Mouse (Mus musculus): ENCODE measurements around the gene Vkorc1. TPM values are rescaled to one million over a fixed set of nuclear protein-coding genes. Genes with fewer than 3 reads are reported as not detected.
A peak's percentile ranks its signal among the peaks of the same experiment; 100 is the strongest.

Vkorc1 gene
- polyA plus RNA-seq, 1 experiment from 2014 or later = 108 TPM

DNA sequence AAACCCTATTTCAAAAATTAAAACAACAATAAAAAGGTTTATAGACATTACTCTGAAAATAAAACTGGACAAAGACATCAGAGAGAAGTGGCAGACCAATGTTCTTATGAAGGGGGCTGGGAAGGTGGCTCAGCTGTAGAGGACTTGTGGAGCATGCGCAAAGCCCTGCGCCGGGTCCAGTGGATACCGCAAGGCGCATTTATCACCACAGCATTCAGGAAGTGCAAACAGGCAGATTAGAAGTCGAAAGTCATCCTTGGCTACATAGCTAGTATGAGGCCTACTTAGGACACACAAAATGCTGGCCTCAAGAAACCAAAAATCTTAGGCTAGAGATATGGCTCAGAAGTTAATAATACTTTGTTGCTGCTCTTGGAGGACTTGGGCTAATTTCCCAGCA is 37.2 kb downstream of the Vkorc1 start:
- Histone ChIP-seq H3K4me2 (no peak overlapping the region), H3K4me1 (replicated peaks; ENCODE audit: control insufficient read depth, insufficient read depth, low read length) (0 out of 2 replicates have a peak, but pooled peaks cover 4% of the 10 kb centered on the region), H3K36me3 (ENCODE audit: control insufficient read depth, insufficient read depth, low read length) (no peaks in the 10 kb centered on the region), H3K4me3 (ENCODE audit: low read depth, low read length) (no peak overlapping the region), H3K9ac (ENCODE audit: low read depth, low read length) (no peak overlapping the region), H3K9me3 (ENCODE audit: control insufficient read depth, low read length) (no peaks in the 10 kb centered on the region), H3K27me3 (replicated peaks; ENCODE audit: control insufficient read depth, insufficient read depth, low read length) (no peaks in the 10 kb centered on the region), H3K27ac (ENCODE audit: low read depth, low read length) (no peak overlapping the region)
- 52% methylated on average over 6 of the region's 6 CpGs for WGBS
- DNase-seq (ENCODE audit: low spot score) (no peak), ATAC-seq (replicated peaks; ENCODE audit: low FRiP score) (peak; percentile 73)

DNA sequence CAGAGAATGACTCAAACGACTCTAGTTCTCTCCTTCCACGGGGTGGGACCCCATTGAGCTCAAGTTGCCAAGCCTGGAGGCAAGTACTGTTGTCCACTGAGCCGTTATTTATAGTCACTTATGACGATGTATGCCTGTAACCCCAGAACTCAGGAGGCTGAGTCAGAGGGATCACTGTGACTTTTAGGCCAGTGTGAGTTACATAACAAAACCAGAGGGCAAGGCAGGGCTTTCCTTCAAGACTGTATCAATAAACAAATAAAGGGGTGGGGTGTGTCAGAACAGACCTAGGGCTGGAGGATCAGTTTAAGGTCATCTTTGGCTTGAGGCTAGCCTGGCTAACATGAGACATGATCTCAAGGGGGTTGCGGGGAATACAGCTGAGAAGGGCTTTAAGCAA is 44.5 kb downstream of the Vkorc1 start:
- ATAC-seq (replicated peaks; ENCODE audit: low FRiP score) (no peak), DNase-seq (ENCODE audit: low spot score) (no peak)
- H3K9ac ChIP-seq (ENCODE audit: low read depth, low read length) = no peak overlapping the region
- H3K27me3 ChIP-seq (replicated peaks; ENCODE audit: control insufficient read depth, insufficient read depth, low read length) = no peaks in the 10 kb centered on the region
- peak overlapping the region; percentile 26; the same call in 1 of the 2 replicates for H3K27ac ChIP-seq (ENCODE audit: low read depth, low read length)
- H3K4me3 ChIP-seq (ENCODE audit: low read depth, low read length) = no peak overlapping the region
- H3K4me2 ChIP-seq = no peak overlapping the region
- peaks cover 6% of the 10 kb centered on the region; the same call in 1 of the 2 replicates for H3K4me1 ChIP-seq (replicated peaks; ENCODE audit: control insufficient read depth, insufficient read depth, low read length)
- H3K36me3 ChIP-seq (ENCODE audit: control insufficient read depth, insufficient read depth, low read length) = peaks cover 8% of the 10 kb centered on the region; the same call in 1 of the 2 replicates
- WGBS = 70% methylated on average over 5 of the region's 5 CpGs
- no peaks in the 10 kb centered on the region for H3K9me3 ChIP-seq (ENCODE audit: control insufficient read depth, low read length)

DNA sequence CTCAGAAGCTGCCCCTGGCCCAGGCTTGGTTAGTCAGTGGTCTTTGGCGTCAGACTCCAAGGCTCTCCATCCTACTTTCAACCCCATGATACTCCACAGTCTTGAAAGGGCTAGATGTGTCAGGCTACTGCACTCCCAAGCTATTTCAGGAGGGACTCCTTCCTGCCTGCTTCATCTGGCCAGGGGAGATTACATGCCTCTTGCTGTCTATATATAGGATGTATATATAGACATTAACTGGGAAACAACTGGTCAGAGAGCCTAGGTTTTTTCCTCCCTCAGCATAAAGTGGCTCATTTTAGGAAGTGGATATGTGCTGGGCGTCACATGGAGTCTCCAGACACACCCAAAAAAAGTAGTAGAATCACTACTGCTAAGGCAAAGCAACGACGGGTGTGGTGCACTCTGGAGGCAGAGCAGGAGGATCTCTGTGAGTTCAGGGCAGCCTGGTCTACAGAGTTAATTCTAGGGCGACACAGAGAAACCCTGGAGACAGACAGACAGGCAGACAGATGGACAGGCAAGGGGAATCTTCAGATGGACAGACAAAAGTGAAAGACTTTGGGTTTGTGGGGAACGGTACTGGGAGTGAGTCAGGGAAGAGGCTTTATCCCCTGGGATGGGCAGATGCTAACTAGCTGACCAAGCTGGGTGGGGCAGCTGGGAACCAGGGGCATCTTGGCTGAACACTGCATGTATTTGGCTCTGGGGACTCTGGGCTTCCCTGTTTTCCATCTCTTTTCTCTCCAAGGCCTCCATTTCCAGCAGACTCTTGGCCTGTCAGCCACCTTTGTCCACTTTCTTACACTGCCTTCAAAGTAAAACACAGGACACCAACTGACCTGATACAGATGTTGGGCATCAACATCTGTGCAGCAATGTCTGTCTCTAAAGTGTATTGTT is 45.2 kb downstream of the Vkorc1 start:
- ATAC-seq (replicated peaks; ENCODE audit: low FRiP score) (peak; percentile 50; the same call in 1 of the 2 replicates), DNase-seq (ENCODE audit: low spot score) (no peak)
- no peak overlapping the region for H3K4me2 ChIP-seq
- peaks cover 6% of the 10 kb centered on the region; the same call in 1 of the 2 replicates for H3K4me1 ChIP-seq (replicated peaks; ENCODE audit: control insufficient read depth, insufficient read depth, low read length)
- H3K4me3 ChIP-seq (ENCODE audit: low read depth, low read length) = no peak overlapping the region
- no peaks in the 10 kb centered on the region for H3K9me3 ChIP-seq (ENCODE audit: control insufficient read depth, low read length)
- peaks cover 8% of the 10 kb centered on the region; the same call in 1 of the 2 replicates for H3K36me3 ChIP-seq (ENCODE audit: control insufficient read depth, insufficient read depth, low read length)
- peak overlapping the region; percentile 26; the same call in 1 of the 2 replicates for H3K27ac ChIP-seq (ENCODE audit: low read depth, low read length)
- WGBS = 54% methylated on average over 6 of the region's 6 CpGs
- peak overlapping the region; percentile 1; the same call in 1 of the 2 replicates for H3K9ac ChIP-seq (ENCODE audit: low read depth, low read length)
- H3K27me3 ChIP-seq (replicated peaks; ENCODE audit: control insufficient read depth, insufficient read depth, low read length) = no peaks in the 10 kb centered on the region

Other genes with a start within 250 kb of the Vkorc1 start
- gene Bcl7c, start 186.7 kb downstream of the Vkorc1 start, polyA plus RNA-seq (2014; fragmentation: Nextera tagmentation; extraction: Ambion mirVana) = 46.8 and 50.7 TPM in 2 replicates
- 5.5 and 5.8 TPM in 2 replicates for gene Ctf1, start 182.9 kb downstream of the Vkorc1 start, polyA plus RNA-seq (2014; fragmentation: Nextera tagmentation; extraction: Ambion mirVana)
- 0.25 and 0.40 TPM in 2 replicates for gene Ctf2, start 163.5 kb downstream of the Vkorc1 start, polyA plus RNA-seq (2014; fragmentation: Nextera tagmentation; extraction: Ambion mirVana)
- 3.1 and 3.7 TPM in 2 replicates for gene Fbxl19, start 151.1 kb downstream of the Vkorc1 start, polyA plus RNA-seq (2014; fragmentation: Nextera tagmentation; extraction: Ambion mirVana)
- gene Orai3, start 125.8 kb downstream of the Vkorc1 start, polyA plus RNA-seq (2014; fragmentation: Nextera tagmentation; extraction: Ambion mirVana) = 22.0 and 23.7 TPM in 2 replicates
- gene Setd1a, start 118.9 kb downstream of the Vkorc1 start, polyA plus RNA-seq (2014; fragmentation: Nextera tagmentation; extraction: Ambion mirVana) = 24.2 and 26.0 TPM in 2 replicates
- not detected in 2 replicates for gene Gm49388, start 110.0 kb downstream of the Vkorc1 start, polyA plus RNA-seq (2014; fragmentation: Nextera tagmentation; extraction: Ambion mirVana)
- 31.4 and 32.4 TPM in 2 replicates for gene Hsd3b7, start 95.0 kb downstream of the Vkorc1 start, polyA plus RNA-seq (2014; fragmentation: Nextera tagmentation; extraction: Ambion mirVana)
- gene Stx4a, start 71.3 kb downstream of the Vkorc1 start, polyA plus RNA-seq (2014; fragmentation: Nextera tagmentation; extraction: Ambion mirVana) = 16.1 and 19.4 TPM in 2 replicates
- 1.5 and 1.9 TPM in 2 replicates for gene Stx1b, start 71.1 kb downstream of the Vkorc1 start, polyA plus RNA-seq (2014; fragmentation: Nextera tagmentation; extraction: Ambion mirVana)
- 15.1 and 15.8 TPM in 2 replicates for gene Zfp646, start 19.4 kb downstream of the Vkorc1 start, polyA plus RNA-seq (2014; fragmentation: Nextera tagmentation; extraction: Ambion mirVana)
- 15.2 and 15.9 TPM in 2 replicates for gene Zfp668, start 18.8 kb downstream of the Vkorc1 start, polyA plus RNA-seq (2014; fragmentation: Nextera tagmentation; extraction: Ambion mirVana)
- 0.40 and 0.48 TPM in 2 replicates for gene Prss53, start 4.6 kb downstream of the Vkorc1 start, polyA plus RNA-seq (2014; fragmentation: Nextera tagmentation; extraction: Ambion mirVana)
- gene Gm21974, start 163 bp downstream of the Vkorc1 start, polyA plus RNA-seq (2014; fragmentation: Nextera tagmentation; extraction: Ambion mirVana) = 0.08 TPM in 1 of 2 replicates, not detected in the other
- gene Bckdk, start 8.5 kb upstream of the Vkorc1 start, polyA plus RNA-seq (2014; fragmentation: Nextera tagmentation; extraction: Ambion mirVana) = 126 and 132 TPM in 2 replicates
- 44.2 and 47.0 TPM in 2 replicates for gene Kat8, start 16.9 kb upstream of the Vkorc1 start, polyA plus RNA-seq (2014; fragmentation: Nextera tagmentation; extraction: Ambion mirVana)
- gene Prss8, start 34.5 kb upstream of the Vkorc1 start, polyA plus RNA-seq (2014; fragmentation: Nextera tagmentation; extraction: Ambion mirVana) = 3.4 and 6.3 TPM in 2 replicates
- gene Prss36, start 51.1 kb upstream of the Vkorc1 start, polyA plus RNA-seq (2014; fragmentation: Nextera tagmentation; extraction: Ambion mirVana) = 7.9 and 9.4 TPM in 2 replicates
- gene Fus, start 71.8 kb upstream of the Vkorc1 start, polyA plus RNA-seq (2014; fragmentation: Nextera tagmentation; extraction: Ambion mirVana) = 28.1 and 34.4 TPM in 2 replicates
- 46.3 and 51.1 TPM in 2 replicates for gene Pycard, start 98.2 kb upstream of the Vkorc1 start, polyA plus RNA-seq (2014; fragmentation: Nextera tagmentation; extraction: Ambion mirVana)
- not detected in 2 replicates for gene Trim72, start 108.3 kb upstream of the Vkorc1 start, polyA plus RNA-seq (2014; fragmentation: Nextera tagmentation; extraction: Ambion mirVana)
- 1.8 and 1.9 TPM in 2 replicates for gene Itgam, start 167.0 kb upstream of the Vkorc1 start, polyA plus RNA-seq (2014; fragmentation: Nextera tagmentation; extraction: Ambion mirVana)
- not detected in 2 replicates for gene Gm49368, start 167.1 kb upstream of the Vkorc1 start, polyA plus RNA-seq (2014; fragmentation: Nextera tagmentation; extraction: Ambion mirVana)
- 0.12 and 0.18 TPM in 2 replicates for gene Itgax, start 233.9 kb upstream of the Vkorc1 start, polyA plus RNA-seq (2014; fragmentation: Nextera tagmentation; extraction: Ambion mirVana)